26 mouse cellular contexts compared by ENCODE assay signal in genomic region chr10:80188453-80189024, GRCm38 (mm10). TPM values are rescaled to one million over a fixed set of nuclear protein-coding genes. Genes with fewer than 3 reads are reported as not detected.
DNase-seq lines count a peak whose midpoint lies in the region; ATAC-seq lines count a peak whose summit lies in the region.
"Had no signal": no experiment of that assay in that cellular context is flagged by ENCODE, and none has a peak within 500 bp of the region (broad histone marks: within the 10 kb centered on the region; RNA-seq: fewer than 3 reads in every experiment).

No protein-coding gene starts in this region.

- H3K9me3 ChIP-seq in forebrain, embryonic 12.5 days = no peaks in the 10 kb centered on the region
- H3K9me3 ChIP-seq in forebrain, embryonic 13.5 days (replicated peaks) = no peaks in the 10 kb centered on the region
- no peaks in the 10 kb centered on the region for H3K9me3 ChIP-seq in neural tube, embryonic 12.5 days
- no peaks in the 10 kb centered on the region for H3K9me3 ChIP-seq in midbrain, embryonic 14.5 days (ENCODE audit: control insufficient read depth, low read length)
- no peaks in the 10 kb centered on the region for H3K9me3 ChIP-seq in liver, embryonic 11.5 days (ENCODE audit: control insufficient read depth, low read length)
- H3K9me3 ChIP-seq: embryonic facial prominence, embryonic 12.5 days; kidney, embryonic 15.5 days; limb, embryonic 15.5 days had no signal

- 0 out of 2 replicates have a peak overlapping the region, but pooled peaks have one; percentile 36 for H3K9ac ChIP-seq in forebrain, embryonic 12.5 days
- no peak overlapping the region for H3K9ac ChIP-seq in forebrain, embryonic 13.5 days
- H3K9ac ChIP-seq in neural tube, embryonic 12.5 days = peak overlapping the region; percentile 17; the same call in 1 of the 2 replicates
- H3K9ac ChIP-seq in midbrain, embryonic 14.5 days (replicated peaks; ENCODE audit: low read length) = peak overlapping the region; percentile 43
- no peak overlapping the region for H3K9ac ChIP-seq in liver, embryonic 11.5 days (ENCODE audit: low read depth, low read length)
- H3K9ac ChIP-seq: embryonic facial prominence, embryonic 12.5 days; kidney, embryonic 15.5 days; limb, embryonic 15.5 days; liver, embryonic 14.5 days; lung, embryonic 14.5 days had no signal

- WGBS in forebrain, embryonic 12.5 days = 65% methylated on average over 15 of the region's 15 CpGs
- WGBS in forebrain, embryonic 13.5 days = 68% methylated on average over 15 of the region's 15 CpGs
- 73% methylated on average over 15 of the region's 15 CpGs for WGBS in neural tube, embryonic 12.5 days
- 35% methylated on average over 15 of the region's 15 CpGs for WGBS in midbrain, embryonic 14.5 days
- 79% methylated on average over 15 of the region's 15 CpGs for WGBS in liver, embryonic 11.5 days

- H3K36me3 ChIP-seq in forebrain, embryonic 12.5 days (replicated peaks) = peaks cover 30% of the 10 kb centered on the region
- peaks cover 32% of the 10 kb centered on the region for H3K36me3 ChIP-seq in forebrain, embryonic 13.5 days (ENCODE audit: poor library complexity, severe bottlenecking)
- H3K36me3 ChIP-seq in neural tube, embryonic 12.5 days = peaks cover 27% of the 10 kb centered on the region
- peaks cover 34% of the 10 kb centered on the region for H3K36me3 ChIP-seq in midbrain, embryonic 14.5 days (ENCODE audit: control insufficient read depth, insufficient read depth, low read length)
- H3K36me3 ChIP-seq in liver, embryonic 11.5 days (ENCODE audit: control insufficient read depth, insufficient read depth, low read length) = no peaks in the 10 kb centered on the region; the same call in 1 of the 2 replicates

- peaks cover 55% of the 10 kb centered on the region for H3K4me1 ChIP-seq in forebrain, embryonic 12.5 days
- H3K4me1 ChIP-seq in forebrain, embryonic 13.5 days = peaks cover 35% of the 10 kb centered on the region
- H3K4me1 ChIP-seq in neural tube, embryonic 12.5 days = peaks cover 23% of the 10 kb centered on the region
- peaks cover 26% of the 10 kb centered on the region for H3K4me1 ChIP-seq in midbrain, embryonic 14.5 days (ENCODE audit: control insufficient read depth, insufficient read depth, low read length)
- H3K4me1 ChIP-seq in liver, embryonic 11.5 days (replicated peaks; ENCODE audit: control insufficient read depth, insufficient read depth, low read length) = peaks cover 14% of the 10 kb centered on the region

- H3K4me3 ChIP-seq in forebrain, embryonic 12.5 days (replicated peaks) = no peak overlapping the region
- no peak overlapping the region for H3K4me3 ChIP-seq in forebrain, embryonic 13.5 days
- H3K4me3 ChIP-seq in neural tube, embryonic 12.5 days = no peak overlapping the region
- H3K4me3 ChIP-seq in midbrain, embryonic 14.5 days (replicated peaks; ENCODE audit: low read depth, low read length) = peak overlapping the region; percentile 12; the same call in 1 of the 2 replicates
- H3K4me3 ChIP-seq in liver, embryonic 11.5 days (ENCODE audit: low read depth, low read length) = no peak overlapping the region
- H3K4me3 ChIP-seq: embryonic facial prominence, embryonic 12.5 days; kidney, embryonic 15.5 days; limb, embryonic 15.5 days; myocyte had no signal

- no peak for DNase-seq in neural tube, embryonic 10.5 days (ENCODE audit: extremely low spot score, low spot score)
- DNase-seq in midbrain, embryonic 14.5 days = no peak
- no peak for DNase-seq in layer of hippocampus, adult 9-11 months
- no peak for DNase-seq in liver, embryonic 11.5 days (ENCODE audit: low spot score)
- DNase-seq: adrenal gland, postnatal 10 days; cerebellum, adult 9-10 months; embryo, embryonic 11 days; heart, postnatal 14 days; kidney, adult 18-20 months; kidney, postnatal 25 days; lung, embryonic 14.5 days; lung, postnatal 14 days; spleen, adult 18-20 months; thymus, adult 18-20 months; thymus, postnatal 25 days had no signal

- no peak overlapping the region for H3K27ac ChIP-seq in forebrain, embryonic 12.5 days
- H3K27ac ChIP-seq in forebrain, embryonic 13.5 days = no peak overlapping the region
- no peak overlapping the region for H3K27ac ChIP-seq in neural tube, embryonic 12.5 days
- peak overlapping the region; percentile 94 for H3K27ac ChIP-seq in midbrain, embryonic 14.5 days (replicated peaks; ENCODE audit: low read depth, low read length)
- H3K27ac ChIP-seq in liver, embryonic 11.5 days (ENCODE audit: low read depth, low read length) = no peak overlapping the region
- H3K27ac ChIP-seq: embryonic facial prominence, embryonic 12.5 days; kidney, embryonic 15.5 days; limb, embryonic 15.5 days; liver, embryonic 14.5 days; stomach, postnatal 0 days had no signal

- no peak overlapping the region for H3K4me2 ChIP-seq in forebrain, embryonic 12.5 days
- no peak overlapping the region for H3K4me2 ChIP-seq in forebrain, embryonic 13.5 days
- no peak overlapping the region for H3K4me2 ChIP-seq in neural tube, embryonic 12.5 days (replicated peaks)
- H3K4me2 ChIP-seq in midbrain, embryonic 14.5 days (ENCODE audit: low read length) = peak overlapping the region; percentile 65
- no peak overlapping the region for H3K4me2 ChIP-seq in liver, embryonic 11.5 days
- H3K4me2 ChIP-seq: embryonic facial prominence, embryonic 12.5 days; kidney, embryonic 15.5 days; limb, embryonic 15.5 days; lung, embryonic 14.5 days had no signal

- H3K27me3 ChIP-seq in forebrain, embryonic 12.5 days = peaks cover 47% of the 10 kb centered on the region
- no peaks in the 10 kb centered on the region for H3K27me3 ChIP-seq in forebrain, embryonic 13.5 days
- H3K27me3 ChIP-seq in neural tube, embryonic 12.5 days (replicated peaks) = peaks cover 4% of the 10 kb centered on the region; the same call in 1 of the 2 replicates
- H3K27me3 ChIP-seq in midbrain, embryonic 14.5 days (ENCODE audit: control insufficient read depth, insufficient read depth, low read length) = no peaks in the 10 kb centered on the region
- peaks cover 75% of the 10 kb centered on the region for H3K27me3 ChIP-seq in liver, embryonic 11.5 days (replicated peaks; ENCODE audit: control insufficient read depth, insufficient read depth, low read length)

- no peak for ATAC-seq in forebrain, embryonic 12.5 days (ENCODE audit: low FRiP score)
- no peak for ATAC-seq in forebrain, embryonic 13.5 days
- no peak for ATAC-seq in neural tube, embryonic 12.5 days (ENCODE audit: low FRiP score, low read depth)
- no peak for ATAC-seq in midbrain, embryonic 14.5 days (ENCODE audit: low FRiP score, low TSS enrichment)
- no peak for ATAC-seq in liver, embryonic 11.5 days (replicated peaks; ENCODE audit: low FRiP score)
- ATAC-seq: hindbrain, embryonic 16.5 days; Patski had no signal

RNA-seq across cellular contexts. Expression of gene Efna2, which starts 9.3 kb away (rescaled TPM):
- 36.4 and 48.9 TPM in 2 replicates for polyA plus RNA-seq in forebrain, embryonic 12.5 days (2016; fragmentation: Nextera tagmentation; extraction: Ambion mirVana)
- polyA plus RNA-seq in forebrain, embryonic 13.5 days (2015; fragmentation: Nextera tagmentation; extraction: Ambion mirVana) = 17.7 and 19.5 TPM in 2 replicates
- 47.9 and 48.0 TPM in 2 replicates for polyA plus RNA-seq in neural tube, embryonic 12.5 days (2016; fragmentation: Nextera tagmentation; extraction: Ambion mirVana)
- polyA plus RNA-seq in midbrain, embryonic 14.5 days (2014; fragmentation: Nextera tagmentation; extraction: Ambion mirVana) = 41.9 and 50.1 TPM in 2 replicates
- 9.4 and 10.7 TPM in 2 replicates for polyA plus RNA-seq in liver, embryonic 11.5 days (2014; fragmentation: Nextera tagmentation; extraction: Ambion mirVana)

RNA-seq across cellular contexts. Expression of gene 1600002K03Rik, which starts 15.8 kb away (rescaled TPM):
- 11.1 and 11.6 TPM in 2 replicates for polyA plus RNA-seq in forebrain, embryonic 12.5 days (2016; fragmentation: Nextera tagmentation; extraction: Ambion mirVana)
- polyA plus RNA-seq in forebrain, embryonic 13.5 days (2015; fragmentation: Nextera tagmentation; extraction: Ambion mirVana) = 12.2 and 12.6 TPM in 2 replicates
- 14.9 and 15.7 TPM in 2 replicates for polyA plus RNA-seq in neural tube, embryonic 12.5 days (2016; fragmentation: Nextera tagmentation; extraction: Ambion mirVana)
- polyA plus RNA-seq in midbrain, embryonic 14.5 days (2014; fragmentation: Nextera tagmentation; extraction: Ambion mirVana) = 5.7 and 9.9 TPM in 2 replicates
- polyA plus RNA-seq in liver, embryonic 11.5 days (2014; fragmentation: Nextera tagmentation; extraction: Ambion mirVana) = 21.8 and 27.4 TPM in 2 replicates

RNA-seq across cellular contexts. Expression of gene Cirbp, which starts 22.8 kb away (rescaled TPM):
- 224 and 240 TPM in 2 replicates for polyA plus RNA-seq in forebrain, embryonic 12.5 days (2016; fragmentation: Nextera tagmentation; extraction: Ambion mirVana)
- 274 and 308 TPM in 2 replicates for polyA plus RNA-seq in forebrain, embryonic 13.5 days (2015; fragmentation: Nextera tagmentation; extraction: Ambion mirVana)
- polyA plus RNA-seq in neural tube, embryonic 12.5 days (2016; fragmentation: Nextera tagmentation; extraction: Ambion mirVana) = 262 and 273 TPM in 2 replicates
- 295 and 421 TPM in 2 replicates for polyA plus RNA-seq in midbrain, embryonic 14.5 days (2014; fragmentation: Nextera tagmentation; extraction: Ambion mirVana)
- 22.5 and 25.1 TPM in 2 replicates for polyA plus RNA-seq in liver, embryonic 11.5 days (2014; fragmentation: Nextera tagmentation; extraction: Ambion mirVana)

RNA-seq across cellular contexts. Expression of gene Mum1, which starts 37.7 kb away (rescaled TPM):
- polyA plus RNA-seq in forebrain, embryonic 12.5 days (2016; fragmentation: Nextera tagmentation; extraction: Ambion mirVana) = 55.5 and 58.4 TPM in 2 replicates
- polyA plus RNA-seq in forebrain, embryonic 13.5 days (2015; fragmentation: Nextera tagmentation; extraction: Ambion mirVana) = 62.1 and 64.7 TPM in 2 replicates
- polyA plus RNA-seq in neural tube, embryonic 12.5 days (2016; fragmentation: Nextera tagmentation; extraction: Ambion mirVana) = 52.1 and 54.6 TPM in 2 replicates
- polyA plus RNA-seq in midbrain, embryonic 14.5 days (2014; fragmentation: Nextera tagmentation; extraction: Ambion mirVana) = 51.5 and 65.4 TPM in 2 replicates
- 67.7 and 71.0 TPM in 2 replicates for polyA plus RNA-seq in liver, embryonic 11.5 days (2014; fragmentation: Nextera tagmentation; extraction: Ambion mirVana)

RNA-seq across cellular contexts. Expression of gene Midn, which starts 40.5 kb away (rescaled TPM):
- polyA plus RNA-seq in forebrain, embryonic 12.5 days (2016; fragmentation: Nextera tagmentation; extraction: Ambion mirVana) = 45.0 and 50.3 TPM in 2 replicates
- 35.1 and 37.9 TPM in 2 replicates for polyA plus RNA-seq in forebrain, embryonic 13.5 days (2015; fragmentation: Nextera tagmentation; extraction: Ambion mirVana)
- 40.8 and 45.1 TPM in 2 replicates for polyA plus RNA-seq in neural tube, embryonic 12.5 days (2016; fragmentation: Nextera tagmentation; extraction: Ambion mirVana)
- polyA plus RNA-seq in midbrain, embryonic 14.5 days (2014; fragmentation: Nextera tagmentation; extraction: Ambion mirVana) = 62.6 and 65.6 TPM in 2 replicates
- polyA plus RNA-seq in liver, embryonic 11.5 days (2014; fragmentation: Nextera tagmentation; extraction: Ambion mirVana) = 19.2 and 20.1 TPM in 2 replicates

Comparison
In these comparisons a context has a peak if more than half of its experiments do, and no peak if none do; other contexts are left out.
1. H3K9ac ChIP-seq: peak in forebrain, embryonic 12.5 days (single experiment), neural tube, embryonic 12.5 days (single experiment) and midbrain, embryonic 14.5 days (single experiment); none in forebrain, embryonic 13.5 days (single experiment) and liver, embryonic 11.5 days (single experiment).